Mouse (Mus musculus) liver, embryonic 11.5 days (tissue): ENCODE data around the gene Megf6. TPM values are rescaled to one million over a fixed set of nuclear protein-coding genes. Genes with fewer than 3 reads are reported as not detected.

Experiments
- ATAC-seq: fragments of 200-750 bp; cut with Nextera tagmentation; replicated peaks from 2 replicates; pipeline ENCODE4 v1.8.0; 2017; ENCODE audit warnings: moderate number of reproducible peaks, mild to moderate bottlenecking, moderate TSS enrichment, moderate library complexity; ENCODE audit not compliant: low FRiP score
- DNase-seq: peaks from one replicate; pipeline ENCODE4 v3.0.0-alpha.2; 2017; ENCODE audit warnings: low spot score
- H3K27ac ChIP-seq: fragments of 300-500 bp; sonication (generic); 2 replicates; pipeline ENCODE4 v1.5.1; 2014; ENCODE audit warnings: mild to moderate bottlenecking, low read depth, low read length, control low read depth
- H3K27me3 ChIP-seq: fragments of 300-500 bp; sonication (generic); replicated peaks from 2 replicates; pipeline ENCODE4 v1.6.1; 2014; ENCODE audit warnings: low read length, mixed read lengths; ENCODE audit not compliant: control insufficient read depth, insufficient read depth
- H3K36me3 ChIP-seq: fragments of 300-500 bp; sonication (generic); 2 replicates; pipeline ENCODE4 v1.6.1; 2014; ENCODE audit warnings: mild to moderate bottlenecking, low read length, moderate library complexity, mixed read lengths; ENCODE audit not compliant: control insufficient read depth, insufficient read depth
- H3K4me1 ChIP-seq: fragments of 300-500 bp; sonication (generic); replicated peaks from 2 replicates; pipeline ENCODE4 v1.6.1; 2014; ENCODE audit warnings: low read length, mixed read lengths; ENCODE audit not compliant: control insufficient read depth, insufficient read depth
- H3K4me2 ChIP-seq: fragments of 300-500 bp; sonication (generic); 2 replicates; pipeline ENCODE4 v1.6.1; 2014; ENCODE audit warnings: mild to moderate bottlenecking, control low read depth, moderate library complexity
- H3K4me3 ChIP-seq: fragments of 300-500 bp; sonication (generic); 2 replicates; pipeline ENCODE4 v1.5.1; 2014; ENCODE audit warnings: low read depth, low read length, control low read depth
- H3K9ac ChIP-seq: fragments of 300-500 bp; sonication (generic); 2 replicates; pipeline ENCODE4 v1.6.1; 2014; ENCODE audit warnings: low read depth, low read length, control low read depth
- H3K9me3 ChIP-seq: fragments of 300-500 bp; sonication (generic); 2 replicates; pipeline ENCODE4 v1.6.1; 2016; ENCODE audit warnings: low read length, inconsistent platforms, mixed read lengths; ENCODE audit not compliant: control insufficient read depth
- WGBS: fragments of 180-500 bp; shearing (Covaris S2); extraction: QIAGEN DNeasy Blood & Tissue Kit; methylation state at CpG from one replicate; pipeline ENCODE4 v1.1.7; 2014; 5-methylcytosine and 5-hydroxymethylcytosine counted together
- polyA plus RNA-seq: library from polyadenylated mRNA; unstranded; fragments of >200 nt; fragmentation: Nextera tagmentation; extraction: Ambion mirVana; gene quantifications from 2 replicates; pipeline ENCODE4 v1.2.1, GENCODE M21; 2014

Megf6 gene
- polyA plus RNA-seq, 1 experiment from 2014 or later = 5.8 TPM

- 82% methylated on average over 13 of the region's 13 CpGs for WGBS
- H3K9me3 ChIP-seq = no peaks in the 10 kb centered on the region
- no peak overlapping the region for H3K4me3 ChIP-seq
Observed at GRCm38 (mm10) chr4:154211459-154211858, 40.9 kb downstream of the Megf6 start.

GRCm38 (mm10) chr4:154213586-154213985 is 43.1 kb downstream of the Megf6 start:
- no peaks in the 10 kb centered on the region for H3K27me3 ChIP-seq
- H3K9ac ChIP-seq = no peak overlapping the region
- H3K4me2 ChIP-seq = no peak overlapping the region
- no peaks in the 10 kb centered on the region for H3K36me3 ChIP-seq
- no peak for ATAC-seq
- no peaks in the 10 kb centered on the region; the same call in 1 of the 2 replicates for H3K4me1 ChIP-seq
- H3K4me3 ChIP-seq = no peak overlapping the region
- H3K27ac ChIP-seq = no peak overlapping the region
- 56% methylated on average over 7 of the region's 7 CpGs for WGBS
- H3K9me3 ChIP-seq = no peaks in the 10 kb centered on the region
- no peak for DNase-seq

More at GRCm38 (mm10) chr4:154211459-154211858, 40.9 kb downstream of the Megf6 start:
- Histone ChIP-seq H3K27ac (no peak overlapping the region), H3K9ac (no peak overlapping the region), H3K27me3 (no peaks in the 10 kb centered on the region), H3K4me2 (no peak overlapping the region), H3K36me3 (no peaks in the 10 kb centered on the region), H3K4me1 (no peaks in the 10 kb centered on the region; the same call in 1 of the 2 replicates)
- DNase-seq (no peak), ATAC-seq (no peak)

DNA sequence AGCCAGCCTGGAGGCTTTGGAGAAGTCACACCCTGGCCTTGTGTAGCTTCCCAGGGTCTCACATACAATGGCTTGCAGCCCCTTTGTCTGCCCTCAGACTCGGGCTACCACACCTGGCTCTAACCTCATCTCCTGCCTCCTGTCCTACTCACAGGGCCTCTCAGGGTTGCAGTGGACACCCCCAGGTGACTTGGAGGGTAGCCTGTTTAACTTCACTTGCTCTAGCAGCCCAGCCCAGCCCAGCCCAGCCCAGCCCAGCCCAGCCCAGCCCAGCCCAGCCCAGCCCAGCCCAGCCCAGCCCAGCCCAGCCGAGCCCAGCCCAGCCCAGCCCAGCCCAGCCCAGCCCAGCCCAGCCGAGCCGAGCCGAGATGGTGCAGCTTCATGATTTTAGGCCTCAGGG is 43.5 kb downstream of the Megf6 start:
- Histone ChIP-seq H3K4me3 (no peak overlapping the region), H3K9me3 (no peaks in the 10 kb centered on the region), H3K4me2 (no peak overlapping the region), H3K27me3 (no peaks in the 10 kb centered on the region), H3K9ac (no peak overlapping the region), H3K27ac (no peak overlapping the region), H3K36me3 (no peaks in the 10 kb centered on the region), H3K4me1 (no peaks in the 10 kb centered on the region; the same call in 1 of the 2 replicates)
- WGBS = 8% methylated on average over 5 of the region's 5 CpGs
- ATAC-seq (no peak), DNase-seq (no peak)

DNA sequence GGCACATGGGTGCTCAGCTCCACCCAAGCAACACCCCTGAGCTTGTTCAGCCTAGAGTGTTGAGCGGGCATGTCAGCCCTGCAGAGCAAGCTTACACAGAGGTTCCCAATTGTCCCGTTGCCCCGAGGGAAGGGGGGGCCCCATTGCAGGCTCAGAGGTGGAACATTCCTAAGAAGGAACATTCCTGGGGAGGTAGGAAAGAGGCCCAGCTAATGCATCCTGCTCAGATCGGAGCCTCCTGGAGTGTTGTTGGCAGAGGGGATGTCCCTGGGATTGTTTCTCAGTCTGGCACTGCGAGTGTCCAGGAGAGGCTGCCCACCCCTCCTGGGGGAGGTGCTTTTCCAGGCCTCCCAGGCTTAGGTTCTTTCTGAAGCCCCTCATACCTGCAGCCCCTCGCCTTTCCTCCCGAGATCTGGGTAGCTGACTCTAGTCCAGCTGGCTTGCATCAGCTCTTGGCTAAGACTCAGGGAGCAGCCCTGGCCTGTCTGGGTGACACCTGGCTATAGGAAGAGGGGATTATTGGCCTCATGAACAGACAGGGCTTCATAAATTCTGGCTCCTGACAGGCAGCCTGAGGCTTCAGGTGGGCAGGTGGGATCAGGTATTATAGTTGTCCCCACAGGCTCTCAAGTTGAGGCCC is 47.3 kb downstream of the Megf6 start:
- Histone ChIP-seq H3K27ac (no peak overlapping the region), H3K9ac (no peak overlapping the region), H3K4me1 (no peaks in the 10 kb centered on the region; the same call in 1 of the 2 replicates), H3K4me2 (no peak overlapping the region), H3K9me3 (no peaks in the 10 kb centered on the region), H3K27me3 (0 out of 2 replicates have a peak, but pooled peaks cover 3% of the 10 kb centered on the region), H3K4me3 (no peak overlapping the region), H3K36me3 (no peaks in the 10 kb centered on the region)
- no peak for DNase-seq
- 61% methylated on average over 7 of the region's 7 CpGs for WGBS
- ATAC-seq = no peak

DNA sequence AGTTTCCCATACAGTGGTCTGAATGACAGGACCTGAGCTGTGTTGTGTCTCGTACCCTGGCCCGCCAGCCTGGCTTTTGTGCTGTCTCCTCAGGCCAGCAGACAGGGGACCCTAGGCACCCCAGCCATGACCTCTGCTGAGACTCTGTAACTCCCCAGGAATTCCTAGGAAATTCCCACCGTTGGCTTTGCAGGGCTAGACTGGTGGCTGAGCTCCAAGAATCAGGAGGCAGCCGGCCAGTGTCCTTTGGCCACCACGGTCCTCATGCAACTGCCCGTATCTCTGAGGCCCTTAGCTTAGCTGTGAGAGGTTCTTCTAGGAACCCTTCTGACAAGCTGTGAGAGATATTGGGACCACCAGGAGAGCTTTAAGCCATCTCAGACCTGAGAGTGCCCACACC is 52.2 kb downstream of the Megf6 start:
- H3K27ac ChIP-seq = no peak overlapping the region
- H3K4me1 ChIP-seq = no peaks in the 10 kb centered on the region
- DNase-seq (no peak), ATAC-seq (no peak)
- H3K4me3 ChIP-seq = no peak overlapping the region
- WGBS = 71% methylated on average over 6 of the region's 6 CpGs
- no peak overlapping the region for H3K9ac ChIP-seq
- H3K9me3 ChIP-seq = no peaks in the 10 kb centered on the region
- no peak overlapping the region for H3K4me2 ChIP-seq
- H3K36me3 ChIP-seq = no peaks in the 10 kb centered on the region
- H3K27me3 ChIP-seq = peaks cover 3% of the 10 kb centered on the region; the same call in 1 of the 2 replicates

- ATAC-seq (no peak), DNase-seq (no peak)
- no peak overlapping the region for H3K4me3 ChIP-seq
- no peak overlapping the region for H3K4me2 ChIP-seq
- peaks cover 3% of the 10 kb centered on the region; the same call in 1 of the 2 replicates for H3K27me3 ChIP-seq
- H3K9me3 ChIP-seq = no peaks in the 10 kb centered on the region
- H3K9ac ChIP-seq = no peak overlapping the region
- H3K36me3 ChIP-seq = no peaks in the 10 kb centered on the region
- WGBS = 39% methylated on average over 6 of the region's 6 CpGs
- no peak overlapping the region for H3K27ac ChIP-seq
- no peaks in the 10 kb centered on the region for H3K4me1 ChIP-seq
Observed at GRCm38 (mm10) chr4:154224267-154224969, 53.9 kb downstream of the Megf6 start.

DNA sequence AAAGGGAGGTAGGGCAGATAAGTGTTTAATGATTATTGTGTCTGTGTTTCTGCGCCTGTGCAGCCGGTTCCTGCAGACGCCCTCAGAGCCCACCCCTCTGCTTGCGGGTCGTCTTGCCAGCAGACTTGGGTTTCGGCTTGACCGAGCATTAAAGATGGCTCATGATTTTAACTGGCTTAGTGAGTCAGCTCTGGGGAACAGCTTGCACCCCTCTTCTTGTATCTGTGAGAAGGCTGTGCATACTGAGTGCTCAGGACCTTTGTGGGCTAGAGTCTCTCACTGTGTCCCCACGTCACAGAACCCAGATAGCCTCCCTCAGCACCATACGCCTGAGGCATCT is 54.4 kb downstream of the Megf6 start:
- Histone ChIP-seq H3K4me2 (no peak overlapping the region), H3K36me3 (no peaks in the 10 kb centered on the region), H3K27me3 (peaks cover 3% of the 10 kb centered on the region; the same call in 1 of the 2 replicates), H3K4me1 (no peaks in the 10 kb centered on the region), H3K4me3 (no peak overlapping the region), H3K9me3 (no peaks in the 10 kb centered on the region), H3K9ac (no peak overlapping the region), H3K27ac (no peak overlapping the region)
- WGBS = 60% methylated on average over 9 of the region's 9 CpGs
- ATAC-seq = no peak
- no peak for DNase-seq

- ATAC-seq = no peak
Observed at GRCm38 (mm10) chr4:154226678-154227077, 56.1 kb downstream of the Megf6 start.

GRCm38 (mm10) chr4:154228336-154228735 is 57.8 kb downstream of the Megf6 start:
- H3K9me3 ChIP-seq = no peaks in the 10 kb centered on the region
- no peaks in the 10 kb centered on the region for H3K4me1 ChIP-seq
- ATAC-seq (no peak), DNase-seq (no peak)
- WGBS = 62% methylated on average over 11 of the region's 11 CpGs
- no peak overlapping the region for H3K9ac ChIP-seq
- H3K27ac ChIP-seq = no peak overlapping the region
- H3K4me3 ChIP-seq = no peak overlapping the region
- no peaks in the 10 kb centered on the region for H3K36me3 ChIP-seq
- no peaks in the 10 kb centered on the region; the same call in 1 of the 2 replicates for H3K27me3 ChIP-seq
- no peak overlapping the region for H3K4me2 ChIP-seq

More at GRCm38 (mm10) chr4:154226678-154227077, 56.1 kb downstream of the Megf6 start:
- Histone ChIP-seq H3K4me3 (no peak overlapping the region), H3K27ac (no peak overlapping the region), H3K27me3 (peaks cover 2% of the 10 kb centered on the region; the same call in 1 of the 2 replicates), H3K4me2 (no peak overlapping the region), H3K9me3 (no peaks in the 10 kb centered on the region), H3K36me3 (no peaks in the 10 kb centered on the region), H3K4me1 (no peaks in the 10 kb centered on the region), H3K9ac (no peak overlapping the region)
- 68% methylated on average over 11 of the region's 11 CpGs for WGBS
- DNase-seq = no peak
